Mouse (Mus musculus) left cerebral cortex, adult 2 months (tissue): ENCODE measurements around the gene Podxl2. TPM values are rescaled to one million over a fixed set of nuclear protein-coding genes. Genes with fewer than 3 reads are reported as not detected.

Experiments
- DNase-seq, 2 experiments: peaks; one replicate each; pipeline ENCODE4 v3.0.0; 2021 to 2022; ENCODE audit warnings: low spot score in 2 of 2, mixed read lengths in 1 of 2; ENCODE audit errors: extremely low spot score in 1 of 2
- H3K27ac ChIP-seq: fragments of 200-600 bp; 2 replicates; pipeline ENCODE4 v1.8.1; 2022
- H3K4me3 ChIP-seq: fragments of 200-600 bp; 2 replicates; pipeline ENCODE4 v1.8.1; 2022
- CTCF ChIP-seq: fragments of 200-600 bp; IDR thresholded peaks from 2 replicates; pipeline ENCODE4 v1.8.1; 2022; ENCODE audit warnings: antibody characterized with exemption, mild to moderate bottlenecking, moderate library complexity
- intact Hi-C: fragments of 180-260 bp; cut with DNase I; formaldehyde crosslinking; loops from one replicate; pipeline ENCODE4 v1.15.1; 2025
- total RNA-seq, 2 experiments: library from RNA; stranded (reverse); gene quantifications; 2 replicates each; pipeline ENCODE4 v1.2.3; 2021

The Podxl2 gene
- total RNA-seq, 2 experiments from 2014 or later: 196 to 201 TPM

DNA sequence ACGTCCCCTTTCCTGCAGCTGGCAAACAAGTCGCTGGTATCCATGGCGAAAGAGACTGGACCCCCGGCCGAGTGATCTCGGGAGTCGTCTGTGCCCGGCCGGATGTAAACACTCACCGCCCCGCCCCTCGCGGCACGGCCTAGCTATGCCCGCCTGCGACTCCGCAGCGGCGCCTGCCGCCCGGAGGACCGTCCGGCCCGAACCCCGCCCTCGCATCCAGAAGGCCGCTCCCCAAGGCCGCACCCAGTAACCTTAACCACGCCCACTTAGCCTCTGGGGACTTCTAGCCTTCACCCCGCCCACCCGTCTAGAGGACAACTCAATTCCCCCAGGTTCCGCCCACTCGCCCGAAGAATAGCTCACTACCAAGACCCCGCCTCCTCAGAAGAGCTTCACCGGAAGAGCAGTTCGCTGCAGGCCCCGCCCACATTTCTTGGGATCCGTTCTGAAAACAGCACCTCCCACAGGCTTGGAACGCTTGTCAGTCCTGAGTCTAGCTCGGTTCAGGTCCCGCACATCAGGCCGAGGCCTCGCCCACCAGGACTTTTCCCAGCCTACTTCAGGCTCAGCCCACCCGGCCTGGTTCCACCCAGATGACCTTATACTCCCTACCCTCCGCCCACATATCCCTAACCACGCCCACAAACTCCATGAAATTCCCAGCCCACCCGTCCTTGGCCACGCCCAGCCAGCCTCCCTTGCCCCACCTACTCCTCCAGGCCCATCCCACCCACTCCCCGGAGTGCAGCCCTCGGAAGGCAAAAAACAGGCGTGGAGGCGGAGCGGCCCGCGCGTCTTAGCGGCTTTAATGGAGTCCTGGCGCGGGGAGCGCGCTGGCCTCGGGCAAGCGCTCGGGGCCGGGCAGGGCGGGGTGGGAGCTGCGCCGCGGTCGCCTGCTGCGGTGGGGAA lies 32.8 kb downstream of the Podxl2 start, which contains the start of gene Abtb1:
Abtb1 (minus strand) TSS at position 204 of the 909 bp plus-strand sequence.
- peak; percentile 97 to 98 for DNase-seq
- peak within 1 kb of the TSS; percentile 93 for H3K4me3 ChIP-seq
- TF ChIP-seq CTCF: peak; percentile 61
- peak within 1 kb of the TSS; percentile 94 for H3K27ac ChIP-seq
- intact Hi-C loops: no loop called here

DNA sequence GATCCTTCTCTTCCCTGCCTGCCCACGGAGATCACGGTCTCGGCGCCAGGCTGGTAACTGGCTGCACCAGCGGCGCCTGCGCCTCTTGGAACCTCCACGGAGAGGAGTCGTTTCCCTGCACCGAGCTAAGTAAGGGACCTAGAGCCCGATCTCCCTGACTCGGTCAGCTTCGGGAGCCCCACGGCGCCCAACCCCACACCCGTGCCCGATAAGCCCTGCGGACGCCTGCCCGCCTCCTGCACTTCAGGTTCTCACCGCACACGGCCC lies 33.4 kb downstream of the Podxl2 start:
- TF ChIP-seq CTCF: no peak
- intact Hi-C loops: no loop called here
- no peak for DNase-seq
- Histone ChIP-seq H3K27ac (peak overlapping the region; percentile 94), H3K4me3 (peak overlapping the region; percentile 93)

DNA sequence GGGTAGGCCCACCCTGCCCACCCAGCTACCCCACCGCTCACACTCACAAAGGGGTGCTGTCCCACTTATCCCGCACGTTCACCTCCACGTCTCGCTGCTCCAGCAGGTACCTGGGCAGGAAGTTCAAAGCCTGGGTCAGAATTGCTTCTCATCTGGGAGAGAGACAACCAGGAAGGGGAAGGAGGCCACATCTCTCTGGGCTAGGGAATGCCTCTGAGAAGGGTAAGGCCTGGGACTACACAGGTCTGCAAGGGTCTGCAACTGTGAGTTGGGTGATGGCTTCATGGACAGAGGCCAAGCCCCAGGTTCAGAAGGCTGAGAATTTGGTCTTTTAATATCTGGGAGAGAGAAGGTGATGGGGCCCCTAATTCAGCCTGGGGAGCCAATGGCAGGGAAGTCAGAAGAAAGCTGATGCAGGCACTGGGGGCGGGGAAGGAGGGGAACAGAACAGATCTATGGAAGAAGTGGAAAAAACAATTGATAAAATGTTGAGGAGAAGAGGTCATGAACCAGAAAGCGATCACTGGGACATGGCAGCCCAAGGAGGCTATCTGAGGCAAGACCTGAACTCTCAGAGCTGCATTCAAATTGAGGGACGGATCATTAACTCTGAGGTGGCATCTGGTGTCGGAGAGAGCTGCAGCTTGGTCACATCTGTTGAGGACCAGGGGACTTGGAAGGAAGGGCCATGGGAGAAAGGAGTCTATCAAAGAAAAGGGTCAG lies 33.9 kb downstream of the Podxl2 start:
- TF ChIP-seq CTCF: no peak
- DNase-seq: no peak
- peak overlapping the region; percentile 94 for H3K27ac ChIP-seq
- H3K4me3 ChIP-seq: peak overlapping the region; percentile 93
- intact Hi-C loops: no loop called here

DNA sequence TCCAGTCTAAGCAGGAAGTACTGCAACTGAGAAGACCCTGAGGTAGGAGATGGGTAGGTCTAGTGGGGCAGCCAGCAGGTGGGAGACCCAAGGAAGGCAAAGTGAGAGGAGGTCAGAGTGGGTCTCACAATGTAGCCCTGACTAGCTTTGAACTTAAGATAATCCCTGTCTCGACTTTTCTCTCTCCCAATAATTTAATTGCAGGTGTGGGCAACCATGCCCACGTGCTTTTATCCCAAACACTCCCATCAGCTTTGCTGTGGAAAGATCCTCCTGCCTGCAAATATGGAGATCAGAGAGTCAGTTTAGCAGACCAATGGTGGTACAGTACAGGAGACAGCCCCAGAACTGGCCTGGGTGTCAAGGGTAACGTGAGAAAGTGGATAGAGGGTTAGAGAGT lies 34.6 kb downstream of the Podxl2 start:
- H3K4me3 ChIP-seq: peak overlapping the region; percentile 93; the same call in 1 of the 2 replicates
- no peak for DNase-seq
- no peak for TF ChIP-seq CTCF
- intact Hi-C loops: no loop called here
- no peak overlapping the region for H3K27ac ChIP-seq

DNA sequence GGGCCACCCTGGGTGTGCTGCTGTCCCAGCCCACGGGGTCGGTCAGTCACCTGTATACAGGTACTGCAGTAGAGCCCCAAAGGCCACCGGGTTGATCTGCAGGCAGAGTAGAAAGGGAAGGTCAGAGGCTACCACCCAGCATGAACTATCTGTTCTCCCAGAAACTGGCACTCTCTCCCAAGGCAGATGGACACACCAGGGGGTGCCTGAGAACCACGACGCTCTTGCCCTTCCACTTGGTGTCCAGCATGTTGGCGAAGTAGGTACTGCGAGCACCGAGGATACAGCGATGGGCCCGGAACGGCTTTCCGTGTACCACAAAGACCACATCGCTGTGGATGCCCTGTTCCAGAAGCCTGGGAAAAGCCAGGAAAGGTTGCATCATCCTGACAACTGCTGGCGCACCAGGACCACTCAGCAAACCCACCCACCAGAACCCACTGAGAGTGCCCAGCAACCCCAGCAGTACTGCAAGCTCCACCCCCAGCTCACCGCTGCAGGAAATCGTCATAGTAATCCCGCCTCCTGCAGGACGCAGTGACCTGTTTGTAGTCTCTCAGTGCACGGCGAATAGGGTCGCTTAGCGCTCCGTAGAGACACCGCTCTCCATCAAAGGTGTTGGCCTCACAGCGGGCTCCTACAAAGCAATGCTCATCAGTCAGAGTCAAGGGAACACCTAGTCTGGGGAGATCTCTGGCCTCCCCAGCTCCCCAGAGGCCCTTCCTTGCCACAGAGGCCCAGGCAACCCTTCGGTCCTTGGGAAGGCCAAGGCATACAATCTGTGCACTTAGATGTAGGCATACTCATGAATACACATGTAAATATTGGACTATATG lies 35.5 kb downstream of the Podxl2 start:
- Histone ChIP-seq H3K27ac (no peak overlapping the region), H3K4me3 (no peak overlapping the region)
- intact Hi-C loops: no loop called here
- TF ChIP-seq CTCF: no peak
- no peak for DNase-seq

DNA sequence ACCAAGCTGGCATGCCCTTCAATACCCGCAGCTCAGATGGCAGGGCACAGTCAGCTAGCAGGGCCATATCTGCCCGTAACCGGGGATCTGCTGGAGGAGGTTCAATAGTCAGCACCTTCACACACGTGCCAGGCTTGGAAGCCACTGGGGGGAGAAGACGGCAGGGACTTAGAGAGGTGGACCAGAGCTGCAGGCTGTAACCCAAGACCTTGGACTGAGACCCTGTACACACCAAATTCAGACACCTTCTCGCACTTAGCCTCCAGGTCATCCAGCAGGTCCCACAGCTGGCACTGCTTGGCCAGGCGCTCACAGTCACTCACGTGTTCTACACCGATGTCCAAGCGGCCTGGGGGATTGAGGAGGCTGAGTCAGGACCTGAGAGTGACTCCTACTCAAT lies 36.2 kb downstream of the Podxl2 start:
- TF ChIP-seq CTCF: no peak
- Histone ChIP-seq H3K27ac (no peak overlapping the region), H3K4me3 (no peak overlapping the region)
- intact Hi-C loops: no loop called here
- no peak for DNase-seq

DNA sequence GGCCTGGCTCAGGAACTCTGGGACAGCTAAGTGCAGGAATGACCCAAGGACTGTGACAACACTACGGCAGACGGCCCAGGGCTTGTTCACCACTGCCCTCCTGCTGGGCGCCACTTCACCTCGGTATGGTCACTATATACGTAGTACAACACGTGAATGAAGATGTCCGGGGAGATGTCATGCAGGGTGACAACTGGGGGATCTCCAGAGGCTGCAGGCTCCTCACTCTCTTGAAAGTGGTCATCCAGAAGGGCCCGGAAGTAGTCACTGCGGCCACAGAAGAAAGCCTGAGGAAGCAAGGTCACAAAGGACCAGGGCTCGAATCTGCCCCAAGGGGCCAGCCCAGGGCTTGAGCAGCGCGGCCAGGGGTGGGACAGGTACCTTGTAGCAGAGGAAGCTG lies 36.8 kb downstream of the Podxl2 start:
- Histone ChIP-seq H3K27ac (no peak overlapping the region), H3K4me3 (no peak overlapping the region)
- no peak for DNase-seq
- no peak for TF ChIP-seq CTCF
- intact Hi-C loops: no loop called here

DNA sequence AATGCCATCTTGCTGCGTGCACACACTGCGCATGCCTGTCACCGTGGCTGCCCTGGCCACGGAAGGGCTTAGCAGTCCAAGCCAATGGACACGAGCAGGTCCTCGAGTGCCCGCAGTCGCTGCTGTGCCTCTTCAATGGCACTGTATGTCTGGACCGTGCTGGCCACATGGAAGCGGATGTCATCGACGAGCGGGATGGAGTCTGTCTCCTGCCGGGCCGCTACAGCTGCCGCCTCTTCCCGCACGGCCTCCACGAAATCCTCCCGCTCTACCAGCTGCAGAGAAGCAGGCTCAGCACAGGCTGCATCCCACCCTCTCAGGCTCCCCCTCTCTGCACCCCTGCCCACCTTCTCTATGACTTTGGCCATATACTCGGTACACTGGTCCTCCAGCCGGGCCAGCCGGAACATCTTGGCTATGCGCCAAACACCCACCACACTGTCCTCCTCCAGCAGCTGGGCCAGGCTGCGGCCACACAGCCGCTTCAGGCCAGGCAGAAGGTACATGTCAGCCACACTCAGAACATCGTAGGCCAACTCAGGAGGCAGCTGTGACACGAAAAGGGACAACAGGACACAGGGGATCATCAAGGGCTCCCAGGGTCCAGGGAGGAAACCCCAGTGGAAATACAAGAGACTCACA lies 38.5 kb downstream of the Podxl2 start:
- Histone ChIP-seq H3K4me3 (no peak overlapping the region), H3K27ac (no peak overlapping the region)
- DNase-seq: no peak
- TF ChIP-seq CTCF: no peak
- intact Hi-C loops: no loop called here

DNA sequence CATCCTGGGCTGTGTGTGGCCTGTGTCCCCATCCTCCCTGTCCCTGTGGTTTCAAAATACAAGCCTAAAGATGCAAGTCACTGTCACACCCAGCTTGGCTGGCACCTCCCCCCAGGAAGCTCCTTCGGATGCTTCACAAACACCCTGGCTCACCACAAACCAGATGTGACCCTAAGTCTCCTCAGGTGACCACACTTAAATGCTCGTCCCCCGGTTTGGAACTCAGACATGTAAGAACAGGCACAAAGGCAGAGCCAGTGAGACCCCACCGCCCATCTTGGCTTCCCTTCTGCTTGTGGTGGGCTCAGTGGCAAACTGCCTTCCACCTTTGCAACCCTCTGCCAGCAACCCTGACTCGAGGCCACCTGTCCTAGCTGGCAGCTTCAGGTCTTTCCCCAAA lies 39.8 kb downstream of the Podxl2 start:
- H3K4me3 ChIP-seq: no peak overlapping the region
- no peak overlapping the region for H3K27ac ChIP-seq
- intact Hi-C loops: no loop called here
- no peak for DNase-seq
- no peak for TF ChIP-seq CTCF

DNA sequence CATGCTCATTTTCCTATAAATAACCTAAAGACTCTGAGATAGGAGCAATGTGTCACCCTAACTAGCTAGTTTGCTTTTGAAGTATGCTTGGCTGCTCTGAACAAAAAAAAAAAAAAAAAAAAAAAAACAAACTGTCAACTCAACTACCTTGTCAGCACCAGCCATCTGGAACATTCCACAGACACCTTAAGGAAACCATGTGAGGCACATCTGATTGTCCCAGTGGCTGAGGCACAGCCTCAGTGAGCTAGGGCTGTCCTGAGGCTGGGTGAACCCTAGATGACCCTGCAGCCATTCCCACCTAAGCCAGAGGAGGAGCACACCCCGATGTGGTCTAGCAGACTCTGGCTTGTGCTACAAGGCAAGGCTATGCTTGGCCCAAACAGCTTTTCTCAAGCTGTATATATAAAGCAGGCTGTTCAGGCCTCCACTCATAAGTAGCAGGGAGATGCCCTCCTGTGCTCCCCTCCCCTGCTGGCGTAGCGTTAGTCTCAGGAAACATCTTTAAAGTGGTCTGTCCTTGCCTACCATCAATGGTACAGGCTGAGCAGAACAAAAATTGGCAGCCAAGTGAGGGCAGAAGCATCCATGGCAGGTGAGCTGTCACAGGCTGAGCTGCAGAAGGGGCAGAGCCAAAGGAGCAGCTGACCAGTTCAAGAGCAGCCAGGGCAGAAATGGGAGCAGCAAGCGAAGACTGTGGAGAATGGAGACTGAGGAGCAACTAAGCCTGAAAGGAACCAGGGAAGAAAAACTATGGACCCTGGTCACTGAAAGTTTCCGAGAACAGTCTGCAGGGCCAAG lies 41.3 kb downstream of the Podxl2 start:
- DNase-seq: no peak
- no peak for TF ChIP-seq CTCF
- Histone ChIP-seq H3K4me3 (no peak overlapping the region), H3K27ac (no peak overlapping the region)
- intact Hi-C loops: no loop called here

DNA sequence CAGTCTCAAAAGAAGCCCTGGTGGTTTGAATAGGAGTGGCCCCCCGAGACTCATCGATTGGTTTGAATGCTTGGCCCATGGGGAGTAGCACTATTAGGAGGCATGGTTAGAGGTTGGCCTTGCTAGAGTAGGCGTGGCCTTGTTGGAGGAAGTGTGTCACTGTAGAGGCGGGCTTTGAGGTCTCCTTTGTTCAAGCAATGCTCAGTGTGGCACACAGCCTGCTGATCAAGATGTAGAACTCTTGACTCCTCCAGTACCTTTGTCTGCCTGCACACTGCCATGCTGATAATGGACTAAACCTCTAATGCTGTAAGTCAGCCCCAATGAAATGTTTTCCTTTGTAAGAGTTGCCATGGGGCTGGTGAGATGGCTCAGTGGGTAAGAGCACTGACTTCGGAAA lies 42.2 kb downstream of the Podxl2 start:
- intact Hi-C loops: no loop called here
- Histone ChIP-seq H3K27ac (peak overlapping the region; percentile 61; the same call in 1 of the 2 replicates), H3K4me3 (no peak overlapping the region)
- no peak for TF ChIP-seq CTCF
- no peak for DNase-seq
